Mouse (Mus musculus) limb, embryonic 14.5 days (tissue): ENCODE data around the gene Ccdc8. TPM values are rescaled to one million over a fixed set of nuclear protein-coding genes. Genes with fewer than 3 reads are reported as not detected.

Source experiments
- ATAC-seq: fragments of 200-750 bp; cut with Nextera tagmentation; 2 replicates; pipeline ENCODE4 v1.8.0; 2017; ENCODE audit warnings: low read depth, moderate number of reproducible peaks, moderate TSS enrichment; ENCODE audit not compliant: low FRiP score
- DNase-seq: peaks from one replicate; pipeline ENCODE4 v3.0.0-alpha.2; 2015; ENCODE audit warnings: low spot score
- H3K27ac ChIP-seq: fragments of 300-500 bp; sonication (generic); replicated peaks from 2 replicates; pipeline ENCODE4 v1.5.1; 2014; ENCODE audit warnings: low read depth, mild to moderate bottlenecking, low read length, moderate library complexity, mixed read lengths
- H3K27me3 ChIP-seq: fragments of 300-500 bp; sonication (generic); 2 replicates; pipeline ENCODE4 v1.6.1; 2014; ENCODE audit warnings: low read length, mixed read lengths; ENCODE audit not compliant: control insufficient read depth, insufficient read depth
- H3K36me3 ChIP-seq: fragments of 300-500 bp; sonication (generic); 2 replicates; pipeline ENCODE4 v1.6.1; 2014; ENCODE audit warnings: mild to moderate bottlenecking, low read length, moderate library complexity, mixed read lengths; ENCODE audit not compliant: control insufficient read depth, insufficient read depth
- H3K4me1 ChIP-seq: fragments of 300-500 bp; sonication (generic); 2 replicates; pipeline ENCODE4 v1.6.1; 2014; ENCODE audit warnings: antibody characterized with exemption, low read length, mixed read lengths; ENCODE audit not compliant: control insufficient read depth, insufficient read depth
- H3K4me2 ChIP-seq: fragments of 300-500 bp; sonication (generic); replicated peaks from 2 replicates; pipeline ENCODE4 v1.6.1; 2014; ENCODE audit warnings: low read depth, mild to moderate bottlenecking, low read length, moderate library complexity; ENCODE audit not compliant: severe bottlenecking
- H3K4me3 ChIP-seq: fragments of 300-500 bp; sonication (generic); replicated peaks from 2 replicates; pipeline ENCODE4 v1.5.1; 2014; ENCODE audit warnings: low read length
- H3K9ac ChIP-seq: fragments of 300-500 bp; sonication (generic); 2 replicates; pipeline ENCODE4 v1.6.1; 2014; ENCODE audit warnings: mild to moderate bottlenecking, low read depth, low read length, moderate library complexity; ENCODE audit not compliant: severe bottlenecking
- H3K9me3 ChIP-seq: fragments of 300-500 bp; sonication (generic); 2 replicates; pipeline ENCODE4 v1.6.1; 2016; ENCODE audit warnings: low read length; ENCODE audit not compliant: control insufficient read depth
- POLR2A ChIP-seq: fragments of 200-500 bp; IDR thresholded peaks from 2 replicates; pipeline ENCODE4 v1.8.0; 2012; ENCODE audit warnings: inconsistent platforms, mild to moderate bottlenecking, moderate library complexity, borderline replicate concordance; ENCODE audit not compliant: insufficient read depth, insufficient read length; ENCODE audit errors: extremely low read depth
- WGBS: fragments of 180-500 bp; shearing (Covaris S2); extraction: QIAGEN DNeasy Blood & Tissue Kit; methylation state at CpG from one replicate; pipeline ENCODE4 v1.1.7; 2014; 5-methylcytosine and 5-hydroxymethylcytosine counted together
- polyA plus RNA-seq, 2 experiments: library from polyadenylated mRNA; depleted of rRNA in 1 of 2; stranded (reverse) in 1 of 2; unstranded in 1 of 2; fragments of >200 nt; fragmentation: Nextera tagmentation in 1 of 2; extraction: Ambion mirVana in 1 of 2; gene quantifications; 2 replicates each; pipeline versions ENCODE4 v1.2.1 to v1.2.3; 2012 to 2014

Gene Ccdc8
- polyA plus RNA-seq, 2 experiments, result 25.5 to 40.7 TPM

- Histone ChIP-seq H3K27ac (no peak overlapping the region), H3K9me3 (no peaks in the 10 kb centered on the region), H3K36me3 (peaks cover 78% of the 10 kb centered on the region), H3K4me2 (no peak overlapping the region), H3K27me3 (no peaks in the 10 kb centered on the region), H3K9ac (no peak overlapping the region), H3K4me3 (no peak overlapping the region), H3K4me1 (no peaks in the 10 kb centered on the region)
- WGBS, result 9% methylated on average over 7 of the region's 7 CpGs
- peak; percentile 85 for DNase-seq
- no peak for TF ChIP-seq POLR2A
- peak; percentile 67 for ATAC-seq
These were observed 10.1 kb downstream of the Ccdc8 start for GRCm38 (mm10) chr7:17002375-17003195.

GRCm38 (mm10) chr7:17003230-17003960, 10.9 kb downstream of the Ccdc8 start:
- Histone ChIP-seq H3K27ac (no peak overlapping the region), H3K9ac (no peak overlapping the region), H3K36me3 (peaks cover 78% of the 10 kb centered on the region), H3K4me1 (no peaks in the 10 kb centered on the region), H3K4me2 (no peak overlapping the region), H3K4me3 (no peak overlapping the region), H3K27me3 (no peaks in the 10 kb centered on the region), H3K9me3 (no peaks in the 10 kb centered on the region)
- DNase-seq (no peak), ATAC-seq (no peak)
- TF ChIP-seq POLR2A, result no peak
- WGBS, result 77% methylated on average over 7 of the region's 7 CpGs

DNA sequence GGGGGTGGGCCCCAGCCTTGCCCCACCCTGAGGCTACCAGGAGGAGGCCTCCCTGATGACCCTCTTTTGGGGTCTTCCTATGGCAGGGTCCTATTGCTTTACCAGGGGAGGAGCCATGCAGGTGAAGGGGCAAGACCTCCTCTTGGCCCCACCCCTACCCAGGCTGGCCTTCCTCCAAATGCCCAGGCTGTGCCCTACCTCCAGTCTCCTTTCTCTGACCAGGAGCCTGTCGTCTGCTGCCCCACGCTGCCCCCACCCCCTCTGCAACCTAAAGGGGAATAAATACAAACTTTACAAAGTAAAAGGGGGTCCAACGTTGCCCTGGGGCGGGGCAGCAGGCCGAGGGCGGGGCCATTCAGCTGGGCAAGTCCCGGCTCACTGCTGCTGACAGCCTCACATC, 12.2 kb downstream of the Ccdc8 start:
- H3K4me3 ChIP-seq, result no peak overlapping the region
- ATAC-seq (no peak), DNase-seq (no peak)
- H3K9ac ChIP-seq, result no peak overlapping the region
- H3K9me3 ChIP-seq, result no peaks in the 10 kb centered on the region
- H3K4me1 ChIP-seq, result no peaks in the 10 kb centered on the region
- no peak overlapping the region for H3K4me2 ChIP-seq
- no peak overlapping the region for H3K27ac ChIP-seq
- WGBS, result 87% methylated on average over 7 of the region's 7 CpGs
- no peaks in the 10 kb centered on the region for H3K27me3 ChIP-seq
- TF ChIP-seq POLR2A, result no peak
- H3K36me3 ChIP-seq, result peaks cover 80% of the 10 kb centered on the region

DNA sequence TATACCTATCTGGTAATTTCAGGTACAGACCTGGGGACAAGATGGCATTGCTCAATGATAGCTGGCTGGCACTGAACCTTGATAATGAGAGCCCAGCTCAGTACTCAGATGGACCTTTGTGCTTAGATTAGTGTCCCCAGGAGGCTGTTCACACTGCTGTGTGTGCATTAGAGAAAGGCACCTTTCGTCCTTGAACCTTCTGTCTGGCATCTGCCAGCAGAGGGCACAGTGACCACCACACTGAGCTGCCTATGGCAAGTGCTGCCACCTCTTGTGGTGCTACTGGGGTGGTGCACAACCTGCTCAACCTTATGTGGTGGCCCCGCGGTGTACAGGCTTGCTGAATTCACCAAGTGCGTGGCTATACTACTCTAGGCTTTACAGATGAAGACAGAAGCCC, 14.8 kb downstream of the Ccdc8 start:
- no peak overlapping the region for H3K9ac ChIP-seq
- peaks cover 94% of the 10 kb centered on the region for H3K36me3 ChIP-seq
- no peak for TF ChIP-seq POLR2A
- H3K9me3 ChIP-seq, result no peaks in the 10 kb centered on the region
- H3K4me3 ChIP-seq, result no peak overlapping the region
- DNase-seq, result no peak
- no peak for ATAC-seq
- no peaks in the 10 kb centered on the region for H3K27me3 ChIP-seq
- WGBS, result 85% methylated on average over 4 of the region's 4 CpGs
- H3K4me2 ChIP-seq, result no peak overlapping the region
- H3K27ac ChIP-seq, result no peak overlapping the region
- no peaks in the 10 kb centered on the region for H3K4me1 ChIP-seq

GRCm38 (mm10) chr7:17009326-17010009, 17.0 kb downstream of the Ccdc8 start:
- Histone ChIP-seq H3K9ac (no peak overlapping the region), H3K9me3 (no peaks in the 10 kb centered on the region), H3K36me3 (peaks cover 99% of the 10 kb centered on the region), H3K27ac (no peak overlapping the region), H3K4me3 (no peak overlapping the region), H3K4me1 (no peaks in the 10 kb centered on the region), H3K4me2 (no peak overlapping the region), H3K27me3 (no peaks in the 10 kb centered on the region)
- TF ChIP-seq POLR2A, result no peak
- ATAC-seq (no peak), DNase-seq (no peak)
- 90% methylated on average over 16 of the region's 16 CpGs for WGBS
